Mouse (Mus musculus) midbrain, embryonic 15.5 days (tissue): Measurements from ENCODE around the gene Cers1. TPM values are rescaled to one million over a fixed set of nuclear protein-coding genes. Genes with fewer than 3 reads are reported as not detected.

Source experiments
- ATAC-seq: fragments of 200-750 bp; cut with Nextera tagmentation; replicated peaks from 2 replicates; pipeline ENCODE4 v1.8.0; 2017; ENCODE audit warnings: moderate TSS enrichment
- H3K27ac ChIP-seq: fragments of 300-500 bp; sonication (generic); 2 replicates; pipeline ENCODE4 v1.5.1; 2015; ENCODE audit warnings: mild to moderate bottlenecking, inconsistent platforms
- H3K27me3 ChIP-seq: fragments of 300-500 bp; sonication (generic); replicated peaks from 2 replicates; pipeline ENCODE4 v1.6.1; 2015; ENCODE audit warnings: inconsistent platforms
- H3K36me3 ChIP-seq: fragments of 300-500 bp; sonication (generic); replicated peaks from 2 replicates; pipeline ENCODE4 v1.6.1; 2015; ENCODE audit warnings: inconsistent platforms
- H3K4me1 ChIP-seq: fragments of 300-500 bp; sonication (generic); 2 replicates; pipeline ENCODE4 v1.6.1; 2015; ENCODE audit warnings: inconsistent platforms
- H3K4me2 ChIP-seq: fragments of 300-500 bp; sonication (generic); 2 replicates; pipeline ENCODE4 v1.6.1; 2015; ENCODE audit warnings: inconsistent platforms, mild to moderate bottlenecking, moderate library complexity
- H3K4me3 ChIP-seq: fragments of 300-500 bp; sonication (generic); 2 replicates; pipeline ENCODE4 v1.5.1; 2015; ENCODE audit warnings: mild to moderate bottlenecking, inconsistent platforms
- H3K9ac ChIP-seq: fragments of 300-500 bp; sonication (generic); 2 replicates; pipeline ENCODE4 v1.6.1; 2015; ENCODE audit warnings: mild to moderate bottlenecking, inconsistent platforms
- H3K9me3 ChIP-seq: fragments of 300-500 bp; sonication (generic); 2 replicates; pipeline ENCODE4 v1.6.1; 2016; ENCODE audit warnings: inconsistent platforms
- WGBS: fragments of 180-500 bp; shearing (Covaris S2); methylation state at CpG from one replicate; pipeline ENCODE4 v1.1.7; 2015; ENCODE audit warnings: mixed read lengths; 5-methylcytosine and 5-hydroxymethylcytosine counted together
- polyA plus RNA-seq: library from polyadenylated mRNA; unstranded; fragments of >200 nt; fragmentation: Nextera tagmentation; extraction: Ambion mirVana; gene quantifications from 2 replicates; pipeline ENCODE4 v1.2.1, GENCODE M21; 2015

The Cers1 gene
- polyA plus RNA-seq, 1 experiment from 2014 or later, result 38.2 TPM

GRCm38 (mm10) chr8:70342007-70342406 is 26.4 kb downstream of the Cers1 start:
- Histone ChIP-seq H3K9me3 (no peaks in the 10 kb centered on the region), H3K4me2 (no peak overlapping the region), H3K4me1 (no peaks in the 10 kb centered on the region), H3K27me3 (no peaks in the 10 kb centered on the region), H3K4me3 (no peak overlapping the region), H3K9ac (no peak overlapping the region), H3K27ac (no peak overlapping the region), H3K36me3 (peaks cover 40% of the 10 kb centered on the region)
- no peak for ATAC-seq
- 86% methylated on average over 14 of the region's 14 CpGs for WGBS

- no peak for ATAC-seq
- H3K9me3 ChIP-seq, result no peaks in the 10 kb centered on the region
- H3K4me2 ChIP-seq, result no peak overlapping the region
- peaks cover 30% of the 10 kb centered on the region for H3K36me3 ChIP-seq
- H3K27me3 ChIP-seq, result no peaks in the 10 kb centered on the region
- no peak overlapping the region for H3K4me3 ChIP-seq
- whole genome bisulfite sequencing, result 94% methylated on average over 7 of the region's 7 CpGs
- peaks cover 3% of the 10 kb centered on the region; the same call in 1 of the 2 replicates for H3K4me1 ChIP-seq
- H3K9ac ChIP-seq, result no peak overlapping the region
- no peak overlapping the region for H3K27ac ChIP-seq
Measured at GRCm38 (mm10) chr8:70343076-70343475, 27.5 kb downstream of the Cers1 start.

GRCm38 (mm10) chr8:70343696-70344095 is 28.1 kb downstream of the Cers1 start:
- Histone ChIP-seq H3K9ac (no peak overlapping the region), H3K36me3 (peaks cover 23% of the 10 kb centered on the region; the same call in 1 of the 2 replicates)

GRCm38 (mm10) chr8:70344279-70344678 is 28.7 kb downstream of the Cers1 start:
- Histone ChIP-seq H3K4me3 (no peak overlapping the region), H3K4me2 (no peak overlapping the region), H3K27me3 (no peaks in the 10 kb centered on the region), H3K27ac (no peak overlapping the region), H3K9ac (no peak overlapping the region), H3K9me3 (no peaks in the 10 kb centered on the region), H3K36me3 (peaks cover 18% of the 10 kb centered on the region; the same call in 1 of the 2 replicates), H3K4me1 (peaks cover 11% of the 10 kb centered on the region)
- 90% methylated on average over 2 of the region's 2 CpGs for WGBS
- no peak for ATAC-seq

More at GRCm38 (mm10) chr8:70343696-70344095, 28.1 kb downstream of the Cers1 start:
- H3K9me3 ChIP-seq, result no peaks in the 10 kb centered on the region
- no peaks in the 10 kb centered on the region for H3K27me3 ChIP-seq
- H3K27ac ChIP-seq, result no peak overlapping the region
- no peak overlapping the region for H3K4me2 ChIP-seq
- no peak overlapping the region for H3K4me3 ChIP-seq
- WGBS, result 64% methylated on average over 6 of the region's 6 CpGs
- peaks cover 5% of the 10 kb centered on the region; the same call in 1 of the 2 replicates for H3K4me1 ChIP-seq
- peak; percentile 46 for ATAC-seq

GRCm38 (mm10) chr8:70347443-70347842 is 31.9 kb downstream of the Cers1 start:
- WGBS, result 89% methylated on average over 4 of the region's 4 CpGs
- Histone ChIP-seq H3K9me3 (no peaks in the 10 kb centered on the region), H3K4me3 (no peak overlapping the region), H3K4me2 (no peak overlapping the region), H3K9ac (no peak overlapping the region), H3K27me3 (no peaks in the 10 kb centered on the region), H3K27ac (no peak overlapping the region), H3K36me3 (peaks cover 5% of the 10 kb centered on the region; the same call in 1 of the 2 replicates), H3K4me1 (peaks cover 42% of the 10 kb centered on the region)
- no peak for ATAC-seq

- 74% methylated on average over 1 of the region's 1 CpGs for WGBS
- Histone ChIP-seq H3K27ac (no peak overlapping the region), H3K9me3 (no peaks in the 10 kb centered on the region), H3K4me3 (no peak overlapping the region), H3K27me3 (no peaks in the 10 kb centered on the region), H3K36me3 (peaks cover 3% of the 10 kb centered on the region; the same call in 1 of the 2 replicates), H3K4me2 (no peak overlapping the region), H3K9ac (no peak overlapping the region), H3K4me1 (peaks cover 42% of the 10 kb centered on the region)
- ATAC-seq, result no peak
Measured at GRCm38 (mm10) chr8:70347860-70348420, 32.4 kb downstream of the Cers1 start.

GRCm38 (mm10) chr8:70351035-70351999 is 35.7 kb downstream of the Cers1 start:
- H3K27ac ChIP-seq, result no peak overlapping the region
- H3K4me2 ChIP-seq, result peak overlapping the region; percentile 97
- H3K36me3 ChIP-seq, result no peaks in the 10 kb centered on the region
- no peak for ATAC-seq
- peaks cover 51% of the 10 kb centered on the region for H3K4me1 ChIP-seq
- no peaks in the 10 kb centered on the region for H3K27me3 ChIP-seq
- H3K9me3 ChIP-seq, result no peaks in the 10 kb centered on the region
- peak overlapping the region; percentile 91 for H3K9ac ChIP-seq
- WGBS, result 58% methylated on average over 15 of the region's 15 CpGs
- H3K4me3 ChIP-seq, result peak overlapping the region; percentile 96

GRCm38 (mm10) chr8:70352000-70352384 is 36.4 kb downstream of the Cers1 start:
- no peak for ATAC-seq
- peaks cover 51% of the 10 kb centered on the region for H3K4me1 ChIP-seq
- H3K9me3 ChIP-seq, result no peaks in the 10 kb centered on the region
- H3K4me3 ChIP-seq, result peak overlapping the region; percentile 96
- H3K4me2 ChIP-seq, result peak overlapping the region; percentile 97
- WGBS, result 38% methylated on average over 3 of the region's 3 CpGs
- H3K27ac ChIP-seq, result no peak overlapping the region
- H3K36me3 ChIP-seq, result no peaks in the 10 kb centered on the region
- H3K27me3 ChIP-seq, result no peaks in the 10 kb centered on the region
- peak overlapping the region; percentile 91 for H3K9ac ChIP-seq

- under 1% methylated on average over 63 of the region's 64 CpGs for WGBS
- peak overlapping the region; percentile 96 for H3K4me3 ChIP-seq
- no peaks in the 10 kb centered on the region for H3K36me3 ChIP-seq
- no peaks in the 10 kb centered on the region for H3K27me3 ChIP-seq
- ATAC-seq, result peak; percentile 65
- peak overlapping the region; percentile 97 for H3K4me2 ChIP-seq
- H3K9ac ChIP-seq, result peak overlapping the region; percentile 91
- peaks cover 51% of the 10 kb centered on the region for H3K4me1 ChIP-seq
- peak overlapping the region; percentile 89 for H3K27ac ChIP-seq
- H3K9me3 ChIP-seq, result no peaks in the 10 kb centered on the region
Measured at GRCm38 (mm10) chr8:70352657-70353151, 37.1 kb downstream of the Cers1 start.

GRCm38 (mm10) chr8:70353194-70353817 is 37.7 kb downstream of the Cers1 start, which contains the start of gene Upf1:
TSS of gene Upf1 (minus strand) at chr8:70353278.
- H3K9me3 ChIP-seq, result no peaks in the 10 kb centered on the region
- peak within 1 kb of the TSS; percentile 97 for H3K4me2 ChIP-seq
- peak within 1 kb of the TSS; percentile 91 for H3K9ac ChIP-seq
- H3K27ac ChIP-seq, result peak within 1 kb of the TSS; percentile 89
- H3K4me1 ChIP-seq, result peaks cover 47% of the 10 kb centered on the region
- under 1% methylated on average over 66 of the region's 69 CpGs for WGBS
- ATAC-seq, result peak; percentile 89
- H3K4me3 ChIP-seq, result peak within 1 kb of the TSS; percentile 96
- H3K36me3 ChIP-seq, result no peaks in the 10 kb centered on the region
- H3K27me3 ChIP-seq, result no peaks in the 10 kb centered on the region

GRCm38 (mm10) chr8:70354004-70354403 is 38.4 kb downstream of the Cers1 start:
- WGBS, result 62% methylated on average over 4 of the region's 4 CpGs
- no peaks in the 10 kb centered on the region for H3K9me3 ChIP-seq
- H3K27ac ChIP-seq, result peak overlapping the region; percentile 85
- H3K4me2 ChIP-seq, result peak overlapping the region; percentile 97
- H3K4me1 ChIP-seq, result peaks cover 43% of the 10 kb centered on the region
- H3K36me3 ChIP-seq, result no peaks in the 10 kb centered on the region
- no peaks in the 10 kb centered on the region for H3K27me3 ChIP-seq
- peak overlapping the region; percentile 96 for H3K4me3 ChIP-seq
- no peak for ATAC-seq
- H3K9ac ChIP-seq, result peak overlapping the region; percentile 55; the same call in 1 of the 2 replicates

GRCm38 (mm10) chr8:70356111-70356510 is 40.5 kb downstream of the Cers1 start:
- H3K9me3 ChIP-seq, result no peaks in the 10 kb centered on the region
- no peaks in the 10 kb centered on the region for H3K27me3 ChIP-seq
- no peaks in the 10 kb centered on the region for H3K36me3 ChIP-seq
- no peak overlapping the region for H3K4me2 ChIP-seq
- no peak for ATAC-seq
- H3K4me1 ChIP-seq, result peaks cover 22% of the 10 kb centered on the region
- H3K4me3 ChIP-seq, result no peak overlapping the region
- WGBS, result 86% methylated on average over 1 of the region's 1 CpGs
- no peak overlapping the region for H3K27ac ChIP-seq
- no peak overlapping the region for H3K9ac ChIP-seq
